Mouse (Mus musculus) CH12.LX (cell line): ENCODE measurements around the gene Cog1. TPM values are rescaled to one million over a fixed set of nuclear protein-coding genes. Genes with fewer than 3 reads are reported as not detected.

Source experiments
- DNase-seq: peaks from one replicate; pipeline ENCODE4 v3.0.0-alpha.2; 2013; ENCODE audit errors: extremely low read depth
- H3K27ac ChIP-seq: 2 replicates; pipeline ENCODE4 v1.5.1; 2012; ENCODE audit warnings: low read depth, mild to moderate bottlenecking, control low read depth, moderate library complexity; ENCODE audit not compliant: insufficient read depth
- H3K27me3 ChIP-seq: replicated peaks from 2 replicates; pipeline ENCODE3; 2012; ENCODE audit warnings: inconsistent platforms
- H3K36me3 ChIP-seq, 2 experiments: replicated peaks in 1 of 2; 2 replicates each; pipeline versions ENCODE3 to v1.6.1; 2012; ENCODE audit warnings: inconsistent platforms in 1 of 2, low read length in 1 of 2, mild to moderate bottlenecking in 1 of 2, mixed read lengths in 1 of 2, moderate library complexity in 1 of 2; ENCODE audit not compliant: control insufficient read depth in 1 of 2, insufficient read depth in 1 of 2
- H3K4me1 ChIP-seq, 2 experiments: 2 replicates each; pipeline ENCODE4 v1.6.1; 2012; ENCODE audit warnings: inconsistent platforms in 1 of 2, moderate library complexity in 1 of 2; ENCODE audit not compliant: insufficient read depth in 2 of 2, control insufficient read depth in 1 of 2
- H3K4me2 ChIP-seq: 2 replicates; pipeline ENCODE4 v1.6.1; 2012; ENCODE audit warnings: low read depth, mild to moderate bottlenecking, control low read depth; ENCODE audit not compliant: poor library complexity, insufficient read depth, severe bottlenecking
- H3K4me3 ChIP-seq, 3 experiments: fragments of 150-350 bp in 1 of 3; sonication (generic) in 1 of 3; replicated peaks in 1 of 3; 2 replicates each; pipeline versions ENCODE3 to v1.5.1; 2011 to 2012; ENCODE audit warnings: low read depth in 2 of 3, low read length in 2 of 3, mild to moderate bottlenecking in 2 of 3, moderate library complexity in 2 of 3, control low read depth in 1 of 3, improper control_type of control experiment in 1 of 3, inconsistent platforms in 1 of 3, mixed read lengths in 1 of 3; ENCODE audit not compliant: poor library complexity in 1 of 3
- H3K79me2 ChIP-seq: replicated peaks from 2 replicates; pipeline ENCODE4 v1.6.1; 2012; ENCODE audit warnings: mild to moderate bottlenecking, moderate library complexity; ENCODE audit not compliant: control insufficient read depth, poor library complexity, insufficient read depth, severe bottlenecking; ENCODE audit errors: extremely low read depth
- H3K9ac ChIP-seq: 2 replicates; pipeline ENCODE4 v1.6.1; 2012; ENCODE audit warnings: low read depth, mild to moderate bottlenecking, control low read depth, moderate library complexity; ENCODE audit not compliant: insufficient read depth
- H3K9me3 ChIP-seq: replicated peaks from 2 replicates; pipeline ENCODE3; 2012; ENCODE audit warnings: low read length, inconsistent platforms, mixed read lengths
- BHLHE40 ChIP-seq: IDR thresholded peaks from 2 replicates; pipeline ENCODE4 v1.6.1; 2011; ENCODE audit warnings: mild to moderate bottlenecking, low read depth, low read length, improper control_type of control experiment
- CHD1 ChIP-seq: IDR thresholded peaks from 2 replicates; pipeline ENCODE4 v1.6.1; 2012; ENCODE audit warnings: low read depth, low read length, improper control_type of control experiment, inconsistent platforms
- EP300 ChIP-seq: IDR thresholded peaks from 2 replicates; pipeline ENCODE4 v1.6.1; 2011; ENCODE audit warnings: low read length, improper control_type of control experiment
- ETS1 ChIP-seq: conservative IDR thresholded peaks from 2 replicates; pipeline ENCODE4 v1.6.1; 2012; ENCODE audit warnings: low read depth, mild to moderate bottlenecking, inconsistent platforms, low read length, improper control_type of control experiment, moderate library complexity
- HCFC1 ChIP-seq: IDR thresholded peaks from 2 replicates; pipeline ENCODE4 v1.6.1; 2012; ENCODE audit warnings: low read depth, mild to moderate bottlenecking, inconsistent platforms, low read length, improper control_type of control experiment
- IRF4 ChIP-seq: IDR thresholded peaks from 2 replicates; pipeline ENCODE4 v1.6.1; 2014; ENCODE audit warnings: low read depth, mild to moderate bottlenecking, inconsistent platforms, low read length, improper control_type of control experiment
- JUN ChIP-seq: IDR thresholded peaks from 2 replicates; pipeline ENCODE4 v1.6.1; 2011; ENCODE audit warnings: low read depth, mild to moderate bottlenecking, low read length, improper control_type of control experiment, moderate library complexity; ENCODE audit not compliant: insufficient read depth
- KAT2A ChIP-seq: IDR thresholded peaks from 2 replicates; pipeline ENCODE4 v1.6.1; 2012; ENCODE audit warnings: low read length, improper control_type of control experiment, inconsistent platforms; ENCODE audit not compliant: insufficient replicate concordance
- MAFK ChIP-seq: IDR thresholded peaks from 2 replicates; pipeline ENCODE4 v1.6.1; 2011; ENCODE audit warnings: low read length, improper control_type of control experiment; ENCODE audit not compliant: insufficient replicate concordance
- MEF2A ChIP-seq: IDR thresholded peaks from 2 replicates; pipeline ENCODE4 v1.6.1; 2014; ENCODE audit warnings: low read depth, mild to moderate bottlenecking, inconsistent platforms, low read length, improper control_type of control experiment, borderline replicate concordance
- NRF1 ChIP-seq: IDR thresholded peaks from 2 replicates; pipeline ENCODE4 v1.6.1; 2014; ENCODE audit warnings: low read depth, mild to moderate bottlenecking, inconsistent platforms, low read length, improper control_type of control experiment, moderate library complexity
- RCOR1 ChIP-seq: conservative IDR thresholded peaks from 2 replicates; pipeline ENCODE4 v1.6.1; 2012; ENCODE audit warnings: low read depth, mild to moderate bottlenecking, inconsistent platforms, low read length, improper control_type of control experiment
- SIN3A ChIP-seq: IDR thresholded peaks from 2 replicates; pipeline ENCODE4 v1.6.1; 2012; ENCODE audit warnings: low read length, improper control_type of control experiment, inconsistent platforms
- SMC3 ChIP-seq: IDR thresholded peaks from 2 replicates; pipeline ENCODE4 v1.6.1; 2011; ENCODE audit warnings: low read depth, low read length, improper control_type of control experiment
- TBP ChIP-seq: conservative IDR thresholded peaks from 2 replicates; pipeline ENCODE4 v1.6.1; 2011; ENCODE audit warnings: low read depth, low read length, improper control_type of control experiment
- UBTF ChIP-seq: IDR thresholded peaks from 2 replicates; pipeline ENCODE4 v1.6.1; 2012; ENCODE audit warnings: low read depth, mild to moderate bottlenecking, inconsistent platforms, low read length, improper control_type of control experiment, moderate library complexity
- USF2 ChIP-seq: conservative IDR thresholded peaks from 2 replicates; pipeline ENCODE4 v1.6.1; 2011; ENCODE audit warnings: low read depth, low read length, improper control_type of control experiment
- ZC3H11A ChIP-seq: IDR thresholded peaks from 2 replicates; pipeline ENCODE4 v1.6.1; 2012; ENCODE audit warnings: low read depth, mild to moderate bottlenecking, inconsistent platforms, low read length, improper control_type of control experiment
- ZNF384 ChIP-seq: IDR thresholded peaks from 2 replicates; pipeline ENCODE4 v1.6.1; 2012; ENCODE audit warnings: low read depth, low read length, improper control_type of control experiment, inconsistent platforms
- dilution Hi-C: fragments of 300-500 bp; cut with MboI; formaldehyde crosslinking; loops from 2 replicates; pipeline ENCODE4 v1.14.3; 2020; ENCODE audit warnings: low sequenced_read_pairs; ENCODE audit not compliant: extremely low pct_unique_long_range_greater_than_20kb, extremely low pct_ligation_motif_present
- in situ Hi-C: fragments of 300-500 bp; cut with MboI; formaldehyde crosslinking; loops from 3 replicates; pipeline ENCODE4 v1.14.3; 2019; ENCODE audit warnings: low sequenced_read_pairs, low pct_ligation_motif_present, low pct_unique_long_range_greater_than_20kb, mixed read lengths
- polyA plus RNA-seq: library from polyadenylated mRNA; unstranded; fragments of >175 nt; gene quantifications from 2 replicates; pipeline ENCODE4 v1.2.1, GENCODE M21; 2012; ENCODE audit warnings: low read depth; ENCODE audit not compliant: insufficient read length
- total RNA-seq, 2 experiments: library from RNA; depleted of rRNA; stranded (reverse); fragments of 300-350 nt in 1 of 2; fragments of >200 nt in 1 of 2; gene quantifications; 2 replicates each; pipeline ENCODE4 v1.2.3; 2012 to 2014

Gene Cog1
- total and polyA plus RNA-seq, 3 experiments, result 15.8 to 38.6 (median 28.2) TPM

- no peak overlapping the region for H3K27ac ChIP-seq
- H3K4me1 ChIP-seq, result peaks cover 0 to 6% of the 10 kb centered on the region in 2 experiments; a peak in 2 of 4 replicates
- no peaks in the 10 kb centered on the region for H3K79me2 ChIP-seq
- H3K9me3 ChIP-seq, result peaks cover 4% of the 10 kb centered on the region
- no peak overlapping the region for H3K9ac ChIP-seq
- dilution Hi-C loops, result no loop called here
- no peak overlapping the region for H3K4me3 ChIP-seq
- no peak overlapping the region for H3K4me2 ChIP-seq
- no peak for DNase-seq
- H3K27me3 ChIP-seq, result no peaks in the 10 kb centered on the region
- no peaks in the 10 kb centered on the region for H3K36me3 ChIP-seq
- in situ Hi-C loops, result loop anchor here (10.0 kb wide), 1 partner anchor 115 kb away; no protein-coding TSS in a partner anchor
- TF ChIP-seq MEF2A (no peak), UBTF (no peak), NRF1 (no peak), TBP (no peak), USF2 (no peak), KAT2A (no peak), CHD1 (no peak), HCFC1 (no peak), EP300 (no peak), BHLHE40 (no peak)
These were observed 39.4 kb upstream of the Cog1 start for GRCm38 (mm10) chr11:113609581-113609980.

GRCm38 (mm10) chr11:113610266-113610665 lies 38.7 kb upstream of the Cog1 start:
- H3K36me3 ChIP-seq, result no peaks in the 10 kb centered on the region
- H3K9ac ChIP-seq, result no peak overlapping the region
- peaks cover 0 to 6% of the 10 kb centered on the region in 2 experiments; a peak in 2 of 4 replicates for H3K4me1 ChIP-seq
- H3K27me3 ChIP-seq, result no peaks in the 10 kb centered on the region
- in situ Hi-C loops (no loop called here), dilution Hi-C loops (no loop called here)
- DNase-seq, result no peak
- no peak overlapping the region for H3K27ac ChIP-seq
- H3K9me3 ChIP-seq, result peaks cover 4% of the 10 kb centered on the region
- TF ChIP-seq ETS1 (no peak), SIN3A (no peak)
- no peak overlapping the region for H3K4me3 ChIP-seq
- H3K79me2 ChIP-seq, result no peaks in the 10 kb centered on the region
- no peak overlapping the region for H3K4me2 ChIP-seq

DNA sequence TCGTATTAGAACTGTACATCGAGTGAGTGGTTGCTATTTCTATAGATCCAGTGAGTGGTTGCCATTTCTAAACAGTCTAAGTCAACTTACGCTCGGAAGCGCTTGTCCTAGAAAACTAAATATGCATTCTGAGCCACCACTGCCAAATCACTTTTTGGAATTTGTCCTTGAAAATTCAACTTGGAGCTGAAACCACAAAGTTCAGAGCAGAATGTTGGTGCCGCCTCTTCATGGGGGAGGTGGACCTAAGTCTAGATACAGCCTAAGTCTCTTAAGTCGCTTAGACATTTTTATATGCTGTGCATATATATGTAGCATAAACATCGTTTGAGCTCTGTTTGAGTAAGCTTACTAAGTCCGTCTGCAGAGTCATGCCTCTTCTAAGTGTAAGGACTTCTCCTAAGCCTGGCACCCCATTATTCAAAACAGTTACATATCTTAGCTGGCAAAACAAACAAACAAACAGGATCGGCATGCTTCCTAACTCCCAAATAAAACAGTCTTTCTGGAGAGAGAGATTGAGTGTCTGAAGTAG lies 37.8 kb upstream of the Cog1 start:
- no peak overlapping the region for H3K27ac ChIP-seq
- in situ Hi-C loops (no loop called here), dilution Hi-C loops (no loop called here)
- no peak overlapping the region for H3K4me2 ChIP-seq
- no peak for TF ChIP-seq MEF2A
- TF ChIP-seq MAFK, result no peak
- no peak for TF ChIP-seq SMC3
- TF ChIP-seq IRF4, result no peak
- no peak for TF ChIP-seq RCOR1
- TF ChIP-seq USF2, result no peak
- TF ChIP-seq JUN, result no peak
- TF ChIP-seq ZNF384, result no peak
- TF ChIP-seq EP300, result no peak
- TF ChIP-seq ZC3H11A, result no peak
- no peak overlapping the region for H3K9ac ChIP-seq
- peaks cover under 1% of the 10 kb centered on the region for H3K9me3 ChIP-seq
- H3K79me2 ChIP-seq, result no peaks in the 10 kb centered on the region
- H3K36me3 ChIP-seq, result no peaks in the 10 kb centered on the region
- H3K4me3 ChIP-seq, result no peak overlapping the region
- no peaks in the 10 kb centered on the region for H3K27me3 ChIP-seq
- DNase-seq, result no peak
- H3K4me1 ChIP-seq, result peaks cover 0 to 6% of the 10 kb centered on the region in 2 experiments; a peak in 2 of 4 replicates
